Mouse (Mus musculus) cerebellum, adult 2 months (tissue): ENCODE measurements around the gene Upk1a.

Source experiments
- CTCF ChIP-seq: fragments of 200-500 bp; IDR thresholded peaks from 2 replicates; pipeline ENCODE4 v1.5.1; 2011; ENCODE audit warnings: low read depth, mild to moderate bottlenecking, control low read depth, low read length, moderate library complexity, borderline replicate concordance; ENCODE audit not compliant: insufficient read depth
- POLR2A ChIP-seq: fragments of 200-500 bp; IDR thresholded peaks from 2 replicates; pipeline ENCODE4 v1.6.1; 2011; ENCODE audit warnings: low read length, control low read depth, borderline replicate concordance; ENCODE audit not compliant: insufficient read depth

- no peak for TF ChIP-seq POLR2A
- no peak for TF ChIP-seq CTCF
Observed at GRCm38 (mm10) chr7:30556894-30557536, 55.6 kb downstream of the Upk1a start.
